Mouse (Mus musculus) MEL (cell line): ENCODE data around the gene Bmp8a. TPM values are rescaled to one million over a fixed set of nuclear protein-coding genes. Genes with fewer than 3 reads are reported as not detected.
A peak's percentile ranks its signal among the peaks of the same experiment; 100 is the strongest.
"Not testable (repeated sequence)": the region's sequence is repeated elsewhere in the genome, so short reads cannot be mapped to it uniquely, and the experiment has no call there.

ENCODE experiments used
- DNase-seq: peaks from one replicate; pipeline ENCODE4 v3.0.0; 2011; ENCODE audit warnings: low read depth, low spot score
- H3K27ac ChIP-seq: 2 replicates; pipeline ENCODE4 v1.5.1; 2012; ENCODE audit warnings: low read depth, mild to moderate bottlenecking, control low read depth, low read length, moderate library complexity; ENCODE audit not compliant: control insufficient read depth
- H3K27me3 ChIP-seq, 2 experiments: fragments of 150-350 bp in 1 of 2; sonication (generic) in 1 of 2; 2 replicates each; pipeline ENCODE4 v1.6.1; 2012; ENCODE audit warnings: low read length in 2 of 2, mild to moderate bottlenecking in 2 of 2, improper control_type of control experiment in 1 of 2, moderate library complexity in 1 of 2; ENCODE audit not compliant: insufficient read depth in 2 of 2, control insufficient read depth in 1 of 2
- H3K36me3 ChIP-seq, 2 experiments: 2 replicates each; pipeline ENCODE4 v1.6.1; 2012 to 2014; ENCODE audit warnings: low read length in 2 of 2, improper control_type of control experiment in 1 of 2, inconsistent platforms in 1 of 2, mild to moderate bottlenecking in 1 of 2; ENCODE audit not compliant: insufficient read depth in 2 of 2, control insufficient read depth in 1 of 2
- H3K4me1 ChIP-seq, 2 experiments: fragments of 150-350 bp in 1 of 2; sonication (generic) in 1 of 2; 2 replicates each; pipeline ENCODE4 v1.6.1; 2012; ENCODE audit warnings: low read length in 2 of 2, improper control_type of control experiment in 1 of 2, mild to moderate bottlenecking in 1 of 2; ENCODE audit not compliant: insufficient read depth in 2 of 2, control insufficient read depth in 1 of 2
- H3K4me3 ChIP-seq, 2 experiments: fragments of 150-350 bp in 1 of 2; sonication (generic) in 1 of 2; 2 replicates each; pipeline ENCODE4 v1.5.1; 2012; ENCODE audit warnings: low read depth in 2 of 2, low read length in 2 of 2, mild to moderate bottlenecking in 2 of 2, moderate library complexity in 2 of 2, control low read depth in 1 of 2, improper control_type of control experiment in 1 of 2; ENCODE audit not compliant: control insufficient read depth in 1 of 2, insufficient read depth in 1 of 2
- H3K79me2 ChIP-seq: 2 replicates; pipeline ENCODE4 v1.6.1; 2012; ENCODE audit warnings: mild to moderate bottlenecking, low read length, moderate library complexity; ENCODE audit not compliant: control insufficient read depth, poor library complexity, insufficient read depth
- H3K9ac ChIP-seq: 2 replicates; pipeline ENCODE4 v1.6.1; 2012; ENCODE audit warnings: low read depth, mild to moderate bottlenecking, control low read depth, low read length, moderate library complexity; ENCODE audit not compliant: control insufficient read depth, poor library complexity, severe bottlenecking
- H3K9me3 ChIP-seq: fragments of 150-350 bp; sonication (generic); replicated peaks from 2 replicates; pipeline ENCODE4 v1.6.1; 2012; ENCODE audit warnings: mild to moderate bottlenecking, low read length, improper control_type of control experiment, moderate library complexity; ENCODE audit not compliant: insufficient read depth
- CHD1 ChIP-seq: IDR thresholded peaks from 2 replicates; pipeline ENCODE4 v1.6.1; 2012; ENCODE audit warnings: low read depth, mild to moderate bottlenecking, inconsistent platforms, low read length, improper control_type of control experiment
- CHD2 ChIP-seq: IDR thresholded peaks from 2 replicates; pipeline ENCODE4 v1.6.1; 2011; ENCODE audit warnings: low read length, improper control_type of control experiment
- EP300 ChIP-seq, 2 experiments: IDR thresholded peaks; 2 replicates each; pipeline ENCODE4 v1.6.1; 2011; ENCODE audit warnings: improper control_type of control experiment in 2 of 2, low read length in 2 of 2, low read depth in 1 of 2, mild to moderate bottlenecking in 1 of 2
- GABPA ChIP-seq: IDR thresholded peaks from 2 replicates; pipeline ENCODE4 v1.6.1; 2012; ENCODE audit warnings: low read depth, mild to moderate bottlenecking, inconsistent platforms, low read length, improper control_type of control experiment, moderate library complexity
- HCFC1 ChIP-seq: IDR thresholded peaks from 2 replicates; pipeline ENCODE4 v1.6.1; 2012; ENCODE audit warnings: low read depth, mild to moderate bottlenecking, inconsistent platforms, low read length, improper control_type of control experiment, moderate library complexity
- MXI1 ChIP-seq: IDR thresholded peaks from 2 replicates; pipeline ENCODE4 v1.6.1; 2011; ENCODE audit warnings: mild to moderate bottlenecking, low read depth, low read length, improper control_type of control experiment
- MYC ChIP-seq: IDR thresholded peaks from 2 replicates; pipeline ENCODE4 v1.6.1; 2011; ENCODE audit warnings: low read depth, mild to moderate bottlenecking, low read length, improper control_type of control experiment, moderate library complexity
- NRF1 ChIP-seq: IDR thresholded peaks from 2 replicates; pipeline ENCODE4 v1.6.1; 2014; ENCODE audit warnings: low read depth, mild to moderate bottlenecking, inconsistent platforms, low read length, improper control_type of control experiment, moderate library complexity; ENCODE audit not compliant: poor library complexity, insufficient read depth, severe bottlenecking
- POLR2AphosphoS2 ChIP-seq: IDR thresholded peaks from 2 replicates; pipeline ENCODE4 v1.6.1; 2011; ENCODE audit warnings: low read length, improper control_type of control experiment
- POLR2AphosphoS5 ChIP-seq: IDR thresholded peaks from 2 replicates; pipeline ENCODE4 v1.6.1; 2012; ENCODE audit warnings: low read depth, borderline replicate concordance, mild to moderate bottlenecking, inconsistent platforms, low read length, moderate library complexity, mixed read lengths
- RCOR1 ChIP-seq: IDR thresholded peaks from 2 replicates; pipeline ENCODE4 v1.6.1; 2012; ENCODE audit warnings: low read depth, mild to moderate bottlenecking, inconsistent platforms, low read length, improper control_type of control experiment
- TAL1 ChIP-seq: IDR thresholded peaks from 2 replicates; pipeline ENCODE4 v1.6.1; 2012; ENCODE audit warnings: mild to moderate bottlenecking, inconsistent platforms, low read length, moderate library complexity, mixed read lengths
- TBP ChIP-seq: IDR thresholded peaks from 2 replicates; pipeline ENCODE4 v1.8.0; 2011; ENCODE audit warnings: low read depth, low read length, improper control_type of control experiment
- USF1 ChIP-seq: IDR thresholded peaks from 2 replicates; pipeline ENCODE4 v1.6.1; 2014; ENCODE audit warnings: low read depth, mild to moderate bottlenecking, inconsistent platforms, low read length, improper control_type of control experiment, moderate library complexity
- USF2 ChIP-seq, 2 experiments: IDR thresholded peaks; 2 replicates each; pipeline ENCODE4 v1.6.1; 2011 to 2012; ENCODE audit warnings: improper control_type of control experiment in 2 of 2, low read length in 2 of 2, borderline replicate concordance in 1 of 2, inconsistent platforms in 1 of 2, low read depth in 1 of 2, mild to moderate bottlenecking in 1 of 2; ENCODE audit not compliant: insufficient read depth in 1 of 2
- ZC3H11A ChIP-seq: IDR thresholded peaks from 2 replicates; pipeline ENCODE4 v1.6.1; 2012; ENCODE audit warnings: low read depth, mild to moderate bottlenecking, inconsistent platforms, low read length, improper control_type of control experiment
- ZKSCAN1 ChIP-seq: IDR thresholded peaks from 2 replicates; pipeline ENCODE4 v1.6.1; 2012; ENCODE audit warnings: low read depth, mild to moderate bottlenecking, inconsistent platforms, low read length, improper control_type of control experiment, moderate library complexity
- ZMIZ1 ChIP-seq: IDR thresholded peaks from 2 replicates; pipeline ENCODE4 v1.6.1; 2012; ENCODE audit warnings: low read depth, mild to moderate bottlenecking, inconsistent platforms, low read length, improper control_type of control experiment, moderate library complexity
- polyA plus RNA-seq, 2 experiments: library from polyadenylated mRNA; stranded (reverse) in 1 of 2; unstranded in 1 of 2; fragments of >175 nt in 1 of 2; fragments of >200 nt in 1 of 2; gene quantifications; 2 replicates each; pipeline versions ENCODE4 v1.2.1 to v1.2.4; 2012; ENCODE audit warnings: low replicate concordance in 2 of 2, low read depth in 1 of 2; ENCODE audit not compliant: insufficient read length in 2 of 2, insufficient read depth in 1 of 2, missing spikeins in 1 of 2
- total RNA-seq: library from RNA; depleted of rRNA; stranded (reverse); fragments of 300-350 nt; gene quantifications from 2 replicates; pipeline ENCODE4 v1.2.3, GENCODE M21; 2012

The Bmp8a gene
- total and polyA plus RNA-seq, 3 experiments = 0.19 to 0.43 TPM; not detected in 1

- not testable (repeated sequence) for H3K4me1 ChIP-seq, H3K4me3 ChIP-seq, H3K27ac ChIP-seq, H3K27me3 ChIP-seq, H3K9me3 ChIP-seq, H3K36me3 ChIP-seq, H3K9ac ChIP-seq, H3K79me2 ChIP-seq, DNase-seq
- TF ChIP-seq POLR2AphosphoS5 = peak; percentile 48; the same call in 1 of the 2 replicates
Measured at GRCm38 (mm10) chr4:123331961-123332360, 11.1 kb downstream of the Bmp8a start.

GRCm38 (mm10) chr4:123331326-123331725 lies 11.7 kb downstream of the Bmp8a start:
- Histone ChIP-seq H3K36me3 (no peaks in the 10 kb centered on the region), H3K79me2 (no peaks in the 10 kb centered on the region), H3K9ac (no peak overlapping the region), H3K27me3 (no peaks in the 10 kb centered on the region), H3K4me3 (no peak overlapping the region), H3K27ac (no peak overlapping the region)
- TF ChIP-seq ZKSCAN1 = no peak
- no peak for TF ChIP-seq RCOR1
- no peak for TF ChIP-seq GABPA
- no peak for TF ChIP-seq HCFC1
- TF ChIP-seq MXI1 = no peak
- no peak for TF ChIP-seq EP300 (IDR thresholded peaks at IDR 0.05; ENCODE audit: low read depth in 1 of 2, low read length in 2 of 2)
- TF ChIP-seq TBP = no peak
- no peak for TF ChIP-seq POLR2AphosphoS2
- TF ChIP-seq TAL1 = no peak
- TF ChIP-seq USF1 = no peak
- no peak for TF ChIP-seq MYC
- no peak for TF ChIP-seq NRF1
- no peak for TF ChIP-seq USF2 (IDR thresholded peaks at IDR 0.05; ENCODE audit: borderline replicate concordance in 1 of 2, insufficient read depth in 1 of 2, low read depth in 1 of 2, low read length in 2 of 2)
- no peak for TF ChIP-seq ZMIZ1
- TF ChIP-seq CHD1 = no peak
- no peak for TF ChIP-seq ZC3H11A
- TF ChIP-seq CHD2 = no peak
- TF ChIP-seq, all 39 proteins: peak for 0
- DNase-seq = no peak
- Histone ChIP-seq H3K9me3 (no peaks in the 10 kb centered on the region), H3K4me1 (no peaks in the 10 kb centered on the region)
